Mouse (Mus musculus): ENCODE data around the gene Golga5.

The Golga5 gene

GRCm38 (mm10) chr12:102514751-102515150 lies 45.8 kb downstream of the Golga5 start:
- DNase-seq = no peak

- no peak for DNase-seq
Observed at GRCm38 (mm10) chr12:102516151-102516550, 47.2 kb downstream of the Golga5 start.

GRCm38 (mm10) chr12:102517647-102518046 lies 48.7 kb downstream of the Golga5 start:
- no peak for DNase-seq

GRCm38 (mm10) chr12:102519929-102520720 lies 51.2 kb downstream of the Golga5 start:
- DNase-seq = no peak

- peak; percentile 23 for DNase-seq
Observed at GRCm38 (mm10) chr12:102521777-102522319, 52.9 kb downstream of the Golga5 start.

GRCm38 (mm10) chr12:102524216-102524615 lies 55.3 kb downstream of the Golga5 start:
- DNase-seq = no peak

GRCm38 (mm10) chr12:102524760-102525159 lies 55.8 kb downstream of the Golga5 start:
- peak; percentile 28 for DNase-seq

- no peak for DNase-seq
Observed at GRCm38 (mm10) chr12:102527989-102528388, 59.1 kb downstream of the Golga5 start.

- DNase-seq = no peak
Observed at GRCm38 (mm10) chr12:102535796-102536195, 66.9 kb downstream of the Golga5 start.

- DNase-seq = no peak
Observed at GRCm38 (mm10) chr12:102540278-102540677, 71.3 kb downstream of the Golga5 start.

- no peak for DNase-seq
Observed at GRCm38 (mm10) chr12:102541168-102541567, 72.2 kb downstream of the Golga5 start.

- DNase-seq = no peak
Observed at GRCm38 (mm10) chr12:102545122-102545521, 76.2 kb downstream of the Golga5 start.

Data from cerebellum, adult 8-10 months (tissue).